Mouse (Mus musculus): ENCODE data around the gene Tas2r135. TPM values are rescaled to one million over a fixed set of nuclear protein-coding genes. Genes with fewer than 3 reads are reported as not detected.

Gene Tas2r135
- 7.3 and 9.4 TPM in 2 replicates for total RNA-seq (2021)
- long read RNA-seq, partial matches to known transcripts = 0 of 4 reads
- long read RNA-seq, other reads (novel, unspliced or antisense) = 4 of 4 reads

DNA sequence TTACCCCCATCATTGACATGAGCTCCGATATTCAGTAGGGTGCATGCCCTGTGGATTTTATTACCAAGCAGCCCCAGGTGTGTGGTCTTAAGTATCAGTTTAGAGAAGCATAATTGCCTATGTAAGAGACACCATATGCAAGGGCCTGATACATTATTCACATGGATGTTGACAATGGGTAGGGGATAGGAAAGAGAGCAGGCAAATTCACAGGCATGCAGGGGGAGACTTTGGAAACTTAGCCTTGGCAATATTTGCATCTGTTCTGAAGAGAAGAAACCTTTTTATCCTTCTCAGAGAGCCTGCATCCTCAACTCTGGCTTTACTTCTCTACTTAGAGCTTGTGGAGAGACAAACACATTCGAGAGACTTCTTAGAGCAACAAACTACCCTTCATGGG lies at the start of gene Tas2r135:
TSS of gene Tas2r135 (plus strand) at position 301 of the 400 bp plus-strand sequence.
- DNase-seq = no peak

DNA sequence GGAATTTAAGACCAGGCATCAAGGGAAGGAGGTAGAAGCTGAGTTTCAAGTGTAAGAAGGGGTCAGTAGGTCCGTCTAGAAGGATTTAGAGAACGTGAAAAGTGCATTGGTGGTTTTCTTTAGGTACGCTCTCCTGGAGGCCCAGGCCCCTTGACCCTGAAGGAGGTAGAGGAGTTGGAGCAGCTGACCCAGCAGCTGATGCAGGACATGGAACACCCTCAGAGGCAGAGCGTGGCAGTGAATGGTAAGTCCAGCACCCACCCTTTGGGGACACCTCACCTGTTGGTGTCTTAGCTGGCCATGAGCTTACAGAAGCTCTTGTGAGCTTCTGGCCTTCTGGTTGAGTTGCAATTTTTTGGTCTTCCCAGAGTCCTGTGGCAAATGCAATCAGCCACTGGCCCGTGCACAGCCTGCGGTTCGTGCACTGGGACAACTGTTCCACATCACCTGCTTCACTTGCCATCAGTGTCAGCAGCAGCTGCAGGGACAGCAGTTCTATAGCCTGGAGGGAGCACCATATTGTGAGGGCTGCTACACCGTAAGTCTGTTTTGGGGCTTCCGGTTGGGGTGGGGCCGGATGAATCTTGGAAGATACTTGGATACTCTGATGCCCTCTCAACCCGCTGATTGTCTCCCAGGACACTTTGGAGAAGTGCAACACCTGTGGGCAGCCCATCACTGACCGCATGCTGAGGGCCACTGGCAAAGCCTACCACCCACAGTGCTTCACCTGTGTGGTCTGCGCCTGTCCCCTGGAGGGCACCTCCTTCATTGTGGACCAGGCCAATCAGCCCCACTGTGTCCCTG lies 49.2 kb upstream of the Tas2r135 start:
- DNase-seq = no peak

DNA sequence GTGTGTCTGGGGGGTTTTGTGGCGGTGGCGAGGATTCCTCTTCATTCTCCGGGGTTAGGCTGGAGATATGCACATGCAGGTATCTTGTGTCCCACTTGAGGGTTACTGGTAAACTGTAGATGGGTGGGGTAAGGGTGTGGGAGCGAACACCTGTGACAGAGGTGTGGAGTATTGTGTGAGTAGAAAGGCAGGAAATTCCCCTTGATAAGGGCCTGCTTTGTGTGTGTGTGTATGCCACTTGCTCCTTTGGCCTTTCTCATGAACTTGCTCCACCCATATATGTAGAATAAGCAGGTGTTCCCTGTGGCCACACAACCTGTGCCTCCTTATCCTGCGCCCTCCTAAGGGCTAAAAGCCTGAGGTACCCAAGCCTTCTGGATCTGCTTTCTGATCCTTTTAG lies 48.3 kb upstream of the Tas2r135 start:
- DNase-seq = no peak

DNA sequence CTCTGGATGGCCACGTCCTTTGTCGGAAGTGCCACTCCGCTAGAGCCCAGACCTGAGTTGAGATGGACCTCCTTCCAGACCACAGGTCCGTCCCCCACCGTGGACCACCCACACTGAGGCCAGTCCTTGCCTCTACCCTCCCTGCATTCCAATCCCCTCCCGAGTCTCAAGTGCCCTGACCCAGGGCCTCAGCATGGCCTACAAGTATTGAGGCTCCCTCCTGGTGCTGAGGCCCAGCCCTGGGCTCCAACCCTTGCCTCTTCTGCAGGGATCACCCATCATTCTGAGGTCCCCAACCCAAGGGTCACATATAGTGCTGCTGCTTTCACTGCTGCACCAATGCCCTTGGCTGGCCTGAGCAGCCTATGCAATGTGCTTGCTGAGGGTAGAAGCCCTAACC lies 47.3 kb upstream of the Tas2r135 start:
- DNase-seq = no peak

DNA sequence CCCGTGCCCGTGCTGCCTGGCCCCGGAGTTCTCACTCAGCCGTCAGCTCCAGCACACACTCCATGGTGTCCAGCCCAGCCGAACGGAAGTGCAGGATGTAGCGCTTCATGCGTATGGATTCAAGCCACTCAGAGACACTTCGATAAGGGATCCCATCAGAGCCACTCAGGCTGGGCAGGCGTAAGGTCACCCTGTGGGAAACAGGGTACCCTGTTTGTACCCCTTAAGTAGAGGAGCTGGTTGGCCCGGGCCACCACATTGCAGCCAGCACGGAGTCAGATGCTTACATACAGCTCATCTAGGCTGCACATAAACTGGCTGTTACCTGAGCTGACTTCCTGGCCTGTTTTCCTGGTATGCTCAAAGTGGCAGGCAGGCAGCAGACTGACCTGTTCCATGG lies 46.3 kb upstream of the Tas2r135 start:
- no peak for DNase-seq

DNA sequence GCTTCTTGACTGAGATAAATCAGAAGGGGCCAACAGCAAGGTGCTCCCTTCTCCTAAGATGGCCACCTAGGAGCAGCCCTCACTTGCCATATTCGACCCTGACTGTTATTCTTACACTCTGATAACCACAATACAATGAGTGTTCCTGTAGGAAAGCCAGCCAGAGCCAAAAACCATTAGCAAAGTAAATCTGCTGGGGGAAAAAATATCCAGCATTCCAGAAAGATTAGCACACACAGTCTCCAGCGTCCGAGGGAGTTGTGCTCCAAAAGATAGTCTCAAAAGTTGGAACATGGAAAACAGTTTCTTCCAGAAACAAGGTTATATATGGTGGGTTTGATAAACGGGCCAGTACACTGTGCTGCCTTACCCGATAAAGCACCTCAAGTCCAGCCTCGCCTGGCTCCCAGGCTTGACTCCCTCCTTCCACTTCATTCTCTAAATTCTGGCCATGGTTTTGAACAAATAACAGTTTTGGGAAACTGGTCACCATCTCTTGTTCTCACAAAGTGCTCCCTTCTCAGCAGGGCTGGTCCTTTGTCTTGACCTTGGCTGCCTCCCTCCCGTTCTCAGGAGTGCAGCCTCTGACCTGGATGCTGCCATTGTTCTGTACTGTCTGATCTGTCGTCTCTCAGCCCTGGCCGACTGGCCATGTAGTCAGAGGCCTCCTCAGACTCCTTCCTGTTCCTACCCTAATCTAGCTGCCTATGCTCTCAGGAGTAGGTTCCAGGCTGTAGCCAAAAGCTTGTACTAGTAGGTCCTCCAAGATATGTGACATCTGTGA lies 45.7 kb upstream of the Tas2r135 start:
- DNase-seq = no peak

DNA sequence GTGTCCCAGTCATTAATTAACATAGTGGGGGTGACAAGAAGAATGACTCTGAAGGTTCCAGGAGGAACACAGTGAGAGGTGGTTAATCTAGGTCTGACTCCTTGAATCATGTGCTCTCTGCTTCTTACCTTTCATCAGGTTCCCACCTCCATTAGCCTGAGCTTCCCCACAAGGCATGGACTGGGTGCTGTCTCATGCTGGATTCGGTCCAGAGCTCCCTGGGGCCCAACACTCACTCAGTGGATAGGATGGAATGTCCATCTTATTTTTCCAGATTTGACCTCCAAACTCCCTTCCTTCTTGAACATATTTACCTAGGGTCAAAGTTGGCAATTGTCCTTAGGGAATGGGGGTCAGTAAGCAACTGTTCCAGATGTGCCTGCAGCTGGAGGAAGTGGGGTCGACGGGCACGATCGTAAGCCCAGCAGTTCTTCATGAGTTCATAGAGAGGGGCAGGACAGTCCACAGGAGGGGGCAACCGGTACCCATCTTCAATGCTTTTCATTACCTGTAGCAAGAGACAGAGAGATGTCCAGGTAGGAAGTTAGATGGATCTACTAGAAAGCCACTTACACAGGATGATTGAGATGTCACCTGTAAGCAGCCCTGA lies 44.9 kb upstream of the Tas2r135 start:
- DNase-seq = no peak

DNA sequence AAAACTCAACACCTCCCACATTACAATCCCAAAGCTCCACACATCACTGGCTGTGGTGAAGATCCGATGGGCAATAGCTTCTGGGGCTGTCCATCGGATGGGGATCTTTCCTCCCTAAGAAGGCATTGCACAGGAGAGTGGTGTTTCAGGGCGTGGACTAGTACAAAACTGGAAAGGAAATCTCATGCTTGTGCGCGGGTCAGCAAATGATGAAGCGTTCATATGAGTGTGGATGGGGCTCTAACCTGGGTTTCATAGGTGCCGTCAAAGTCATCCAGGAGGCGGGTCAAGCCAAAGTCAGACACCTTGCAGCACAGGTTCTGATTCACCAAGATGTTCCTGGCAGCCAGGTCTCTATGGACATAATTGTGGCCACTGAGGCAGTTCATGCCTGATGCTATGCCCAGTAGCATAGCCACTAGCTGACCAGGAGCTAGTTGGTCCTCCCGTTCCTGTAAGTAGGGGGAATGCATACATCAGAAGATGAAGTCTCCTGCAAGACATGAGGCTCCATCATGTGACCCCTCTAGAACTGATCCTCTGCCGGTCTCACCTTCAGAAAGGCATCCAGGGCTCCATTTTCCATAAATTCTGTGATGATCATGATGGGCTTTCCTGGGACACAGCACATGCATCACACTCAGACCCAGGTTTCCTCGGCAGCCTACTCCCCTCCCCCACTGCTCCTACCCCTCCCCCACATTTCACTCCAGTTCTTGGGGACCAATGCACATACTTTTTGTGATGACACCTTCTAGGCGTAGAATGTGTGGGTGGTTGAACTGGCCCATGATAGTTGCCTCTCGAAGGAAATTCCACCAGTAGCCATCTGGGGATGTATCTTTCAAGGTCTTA lies 44.0 kb upstream of the Tas2r135 start:
- DNase-seq = no peak

DNA sequence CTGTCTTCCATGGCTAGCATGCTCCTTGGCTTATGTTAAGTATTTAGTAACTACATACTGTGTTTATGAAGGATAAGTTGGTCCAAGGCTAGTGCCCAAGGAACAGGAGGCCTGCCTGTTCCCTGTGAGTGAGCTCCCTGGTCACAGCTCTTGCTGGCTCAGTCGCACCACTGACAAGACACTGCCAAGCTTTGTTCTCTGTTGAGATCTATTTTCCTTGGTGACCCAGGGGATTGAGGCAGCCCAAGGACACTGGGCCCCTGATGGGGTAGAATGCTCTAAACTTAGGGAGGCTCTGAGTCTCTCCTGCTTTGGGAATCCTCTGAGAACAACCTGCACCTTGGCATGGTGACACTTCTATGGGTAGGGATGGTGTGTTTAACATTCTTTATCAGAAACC lies 43.2 kb upstream of the Tas2r135 start:
- no peak for DNase-seq

DNA sequence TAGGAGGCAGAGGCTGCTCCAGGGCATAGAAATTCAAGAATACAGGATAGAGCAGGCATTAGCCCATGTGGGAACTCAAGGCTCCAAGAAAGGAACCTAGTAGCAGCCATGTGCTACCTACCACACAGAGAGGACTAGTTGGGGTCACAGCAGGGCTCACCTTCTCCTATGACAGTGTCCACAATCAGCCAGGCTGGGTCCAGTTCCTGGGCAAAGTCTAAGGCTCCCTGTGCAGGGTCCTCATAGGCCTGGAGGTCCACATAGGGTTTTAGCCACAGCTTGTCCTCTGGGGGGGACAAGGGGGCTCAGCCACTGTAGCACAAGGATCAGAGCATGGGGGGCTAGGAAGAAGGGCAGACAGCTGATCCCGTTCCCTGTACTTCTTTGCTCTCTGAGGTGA lies 42.7 kb upstream of the Tas2r135 start:
- DNase-seq = no peak

DNA sequence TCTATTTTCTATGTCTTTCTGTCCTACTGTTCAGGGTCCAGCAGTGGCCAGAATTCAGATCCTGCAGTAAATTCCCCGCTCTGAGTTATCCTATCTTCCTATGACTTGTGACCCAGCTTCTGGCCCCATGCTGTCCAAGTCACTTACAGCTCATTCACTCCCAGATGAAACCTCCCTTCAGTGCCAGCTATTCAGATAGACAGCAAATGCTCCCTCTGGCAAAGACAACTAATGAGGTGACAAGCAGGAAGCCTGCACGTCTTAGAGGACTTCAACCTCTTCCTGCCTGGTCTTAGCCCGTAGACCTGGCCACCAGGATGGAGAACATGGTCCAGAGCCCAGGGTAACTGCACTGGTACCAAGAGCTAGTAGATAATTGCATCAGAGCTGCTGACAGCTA lies 42.3 kb upstream of the Tas2r135 start:
- DNase-seq = no peak

DNA sequence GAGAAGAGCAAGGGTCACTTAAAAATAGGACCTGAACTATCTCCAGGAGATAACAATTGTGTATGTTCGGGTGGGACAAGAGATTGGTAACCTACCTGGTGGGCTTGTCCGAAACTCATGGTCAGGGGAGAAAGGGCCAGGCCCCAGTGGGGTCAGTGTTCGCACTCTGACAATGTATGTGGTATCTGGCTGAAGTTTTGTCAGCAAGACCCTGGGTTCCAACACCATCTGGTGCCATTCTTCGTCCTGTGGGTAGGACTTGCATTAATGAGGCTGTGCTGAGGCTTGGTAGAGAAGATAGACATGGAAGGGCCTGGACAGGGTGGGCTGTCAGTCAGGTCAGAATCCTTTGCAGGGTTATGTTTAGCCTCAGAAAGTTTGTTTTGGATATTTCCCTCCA lies 41.2 kb upstream of the Tas2r135 start:
- DNase-seq = no peak

DNA sequence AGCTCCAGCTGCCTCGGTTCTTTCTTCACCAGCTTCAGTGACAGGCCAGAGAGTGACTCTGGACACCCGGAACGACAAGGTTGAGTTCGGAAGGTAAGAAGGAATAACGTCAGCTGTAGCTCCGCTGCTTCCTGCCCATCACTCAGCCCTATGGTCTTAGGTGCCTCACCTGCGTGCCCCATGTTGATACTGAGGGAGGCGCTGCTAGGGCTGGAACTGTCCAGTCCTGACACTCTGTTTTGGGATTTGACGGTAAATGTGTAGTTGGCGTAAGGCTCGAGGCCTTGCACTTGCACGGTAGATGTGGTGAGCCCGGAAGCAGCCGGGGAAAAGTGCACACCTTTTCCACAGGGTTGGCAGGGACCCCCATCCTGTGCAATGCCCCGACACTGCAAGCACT lies 40.6 kb upstream of the Tas2r135 start:
- DNase-seq = no peak

DNA sequence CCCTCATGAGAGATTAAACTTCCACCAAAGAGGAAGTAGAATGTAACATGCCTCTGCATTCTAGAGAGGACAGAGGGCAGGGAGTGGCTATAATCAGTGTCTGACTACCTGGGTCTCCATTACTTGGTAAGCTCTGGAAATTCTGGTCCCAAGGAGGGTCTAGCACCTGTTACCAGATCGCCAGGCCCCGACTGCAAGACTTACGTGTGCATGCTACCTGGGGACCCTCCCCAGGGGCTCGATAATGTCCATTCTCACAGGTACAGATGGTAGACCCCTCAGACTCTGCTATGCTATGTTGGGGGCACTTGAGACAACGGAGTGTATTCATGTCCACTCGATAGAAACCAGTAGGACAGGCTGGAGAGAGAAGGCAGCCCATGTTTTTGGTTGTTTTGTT lies 40.0 kb upstream of the Tas2r135 start:
- no peak for DNase-seq

DNA sequence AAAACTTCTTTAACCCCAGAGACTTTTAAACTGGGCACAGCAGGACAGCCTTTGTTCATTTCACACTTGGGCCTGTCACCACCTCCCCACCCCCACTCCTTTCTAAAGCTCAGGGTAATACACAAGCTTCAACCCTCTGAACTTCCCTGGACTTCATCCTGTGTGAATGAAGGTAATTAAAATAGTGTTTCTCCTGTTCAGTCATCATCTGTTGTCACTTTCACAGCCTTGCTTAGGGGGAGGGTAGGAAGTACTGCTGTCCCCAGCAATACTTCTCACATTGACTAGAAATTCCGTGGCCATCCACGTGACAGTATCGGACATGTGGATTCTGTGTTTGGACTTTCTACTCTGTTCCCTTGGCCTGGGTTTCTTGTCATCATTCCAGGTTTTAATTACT lies 35.4 kb upstream of the Tas2r135 start:
- no peak for DNase-seq

DNA sequence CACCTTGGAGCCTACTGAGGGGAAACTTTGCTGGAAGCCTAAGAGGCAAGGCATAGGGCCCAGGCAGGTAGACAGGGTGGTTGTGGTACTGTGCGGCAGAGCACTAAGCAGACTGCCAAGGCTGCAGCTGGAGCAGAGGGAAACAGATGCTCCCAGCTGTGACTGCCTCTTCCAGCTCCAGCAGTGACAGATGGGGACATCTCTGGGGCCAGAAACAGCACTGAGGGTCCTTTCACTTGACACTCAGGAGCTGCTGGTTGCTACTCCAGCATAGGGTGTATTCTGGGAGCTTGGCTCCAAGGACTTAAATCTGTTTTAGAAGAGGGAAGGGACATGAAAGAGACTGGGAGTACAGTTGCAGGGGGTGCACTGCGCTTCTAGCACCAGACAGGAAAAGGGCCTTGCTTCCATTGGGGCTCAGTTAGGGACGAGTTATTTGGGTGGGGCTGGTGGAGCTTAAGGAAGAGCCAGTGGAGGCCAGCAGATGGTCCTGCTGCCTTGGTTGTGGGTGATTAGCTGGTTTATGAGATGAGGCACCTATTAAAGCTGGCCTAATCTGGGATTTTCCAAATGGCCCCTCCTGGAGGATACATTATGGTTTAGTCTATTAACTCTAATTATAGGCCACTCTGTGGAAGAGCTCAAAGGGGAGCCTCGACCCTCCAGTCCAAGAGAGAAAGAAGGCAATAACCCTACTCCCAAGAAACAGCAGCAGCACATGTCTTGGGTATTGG lies 34.4 kb upstream of the Tas2r135 start:
- DNase-seq = no peak

DNA sequence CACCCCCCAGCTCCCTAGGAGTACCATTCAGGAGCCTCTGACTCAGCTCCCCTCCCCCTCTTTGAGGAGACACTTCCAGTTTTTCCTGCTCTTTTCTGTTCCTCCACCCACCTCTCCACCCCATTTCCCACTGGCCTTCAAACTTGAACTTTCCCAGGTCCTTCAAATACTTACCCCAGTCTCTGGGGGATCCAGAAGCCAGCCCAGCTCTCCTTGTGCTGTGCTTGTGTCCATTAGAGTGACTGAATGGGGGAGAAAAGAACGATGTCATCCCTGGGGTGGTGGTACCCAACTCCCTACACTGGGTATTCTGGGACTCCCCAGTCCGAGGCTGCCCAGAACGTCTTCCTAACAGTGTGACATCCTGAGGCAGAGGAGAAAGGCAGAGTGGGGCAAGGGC lies 33.2 kb upstream of the Tas2r135 start:
- DNase-seq = no peak

DNA sequence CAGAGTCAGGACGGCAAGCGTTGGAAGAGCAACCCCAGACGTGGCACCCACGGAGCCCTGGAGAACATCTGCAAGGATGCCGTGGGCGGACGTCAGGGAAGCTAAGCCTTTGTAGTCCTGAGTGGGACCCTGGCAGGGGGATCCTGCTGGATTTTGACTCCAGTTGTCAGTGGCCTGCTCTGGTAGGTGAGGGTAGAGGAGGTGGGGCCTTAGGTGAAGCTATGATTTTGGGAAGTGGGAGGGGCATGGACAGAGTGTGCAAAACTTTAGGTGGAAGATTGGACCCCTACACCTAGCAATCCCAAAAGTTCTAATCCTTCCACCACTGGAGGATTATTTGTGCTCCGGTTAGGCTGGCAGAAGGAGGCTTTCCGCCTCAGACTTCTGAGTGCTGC lies 32.8 kb upstream of the Tas2r135 start:
- DNase-seq = no peak

DNA sequence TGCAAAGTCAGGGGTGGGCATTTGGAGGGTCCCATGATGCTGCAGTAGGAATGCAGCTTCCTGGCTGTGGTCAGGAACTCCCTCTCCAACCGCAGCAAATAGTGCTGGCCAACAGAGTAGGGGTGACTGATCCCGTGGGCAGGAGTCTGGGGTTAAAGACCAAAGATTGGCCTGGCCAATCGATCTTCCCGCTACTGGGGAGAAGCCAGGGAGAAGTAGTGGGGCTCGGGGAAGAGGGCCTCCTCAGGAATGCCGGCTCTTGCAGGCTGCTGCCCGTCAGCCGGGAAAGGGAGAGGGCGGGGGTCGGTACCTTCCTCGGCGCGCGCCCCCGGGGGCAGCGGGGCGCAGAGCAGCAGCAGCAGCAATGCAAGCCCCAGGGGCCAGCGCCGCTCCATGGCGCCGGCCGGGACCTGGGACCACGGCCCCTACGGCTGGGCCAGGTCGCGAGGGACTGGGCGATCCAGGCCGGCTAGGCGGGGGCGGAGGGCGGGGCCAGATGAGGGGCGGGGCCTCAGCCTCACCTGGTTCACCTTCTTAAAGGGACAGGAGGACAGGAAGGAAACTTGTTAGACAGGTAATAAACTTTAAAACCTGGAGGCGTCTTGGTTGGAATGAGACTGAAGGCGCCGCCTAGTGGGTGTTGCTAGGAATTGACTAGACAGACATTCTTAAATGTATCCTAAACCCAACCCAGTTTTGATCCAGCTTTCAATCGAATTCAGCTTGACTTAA lies 32.3 kb upstream of the Tas2r135 start, which contains the start of gene Epha1:
TSS of gene Epha1 (minus strand) at position 453 of the 732 bp plus-strand sequence.
- DNase-seq = peak; percentile 59

DNA sequence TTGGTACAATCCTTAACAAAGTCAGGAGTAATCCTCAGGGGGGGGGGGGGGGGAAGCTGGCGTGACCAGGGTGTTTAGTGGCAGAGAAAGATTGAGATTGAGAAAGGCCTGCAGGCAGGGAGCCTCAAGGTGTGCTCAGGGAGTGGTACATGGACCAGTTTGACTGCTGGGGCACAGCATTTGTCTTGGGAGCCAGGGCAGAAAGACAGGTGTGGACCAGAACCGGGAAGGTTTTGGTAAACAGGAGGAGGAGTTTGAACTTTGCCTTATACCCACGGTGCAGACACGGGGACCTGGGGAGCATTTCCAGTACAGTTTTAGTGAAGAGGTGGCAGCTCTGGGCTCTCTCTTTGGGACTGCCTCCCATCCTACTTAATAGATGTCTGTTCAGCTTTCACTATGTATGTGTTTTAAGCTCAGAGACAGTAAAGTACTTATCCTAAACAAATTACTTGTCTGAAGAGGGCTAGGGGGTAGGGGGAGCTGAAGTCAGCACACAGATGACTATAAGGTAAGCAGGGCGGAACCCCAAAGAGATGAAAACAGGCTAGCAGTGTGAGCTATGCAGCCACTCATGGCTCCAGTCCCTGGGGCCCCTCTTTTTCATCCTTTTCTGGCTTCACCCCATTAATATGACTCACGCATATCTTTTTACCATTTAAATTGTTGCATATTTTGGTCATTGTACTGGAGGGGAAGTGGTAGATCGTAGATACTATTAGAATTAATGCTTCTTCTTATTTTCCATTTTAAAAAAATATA lies 31.4 kb upstream of the Tas2r135 start:
- no peak for DNase-seq
